Comparison of ENCODE assay signal across 28 mouse cellular contexts in the genomic region with DNA sequence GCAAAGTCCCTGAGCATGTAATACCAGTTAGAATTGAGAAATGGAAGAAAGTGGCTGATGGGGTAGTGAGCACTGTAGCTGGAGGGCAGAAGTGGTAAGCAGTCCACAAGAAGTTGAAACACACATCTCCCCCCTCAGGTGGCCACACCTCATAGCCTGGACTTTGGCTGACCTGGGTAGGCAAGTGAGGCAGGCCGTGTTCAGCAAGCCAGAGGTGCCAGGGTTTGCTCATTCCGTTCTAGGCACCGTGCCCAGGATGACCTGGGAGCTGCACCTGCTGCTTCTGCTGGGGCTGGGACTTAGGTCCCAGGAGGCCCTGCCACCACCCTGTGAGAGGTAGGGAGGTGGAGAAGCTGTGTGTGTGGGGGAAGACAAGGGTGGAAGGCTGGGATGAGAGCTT. TPM values are rescaled to one million over a fixed set of nuclear protein-coding genes. Genes with fewer than 3 reads are reported as not detected.
DNase-seq lines count a peak whose midpoint lies in the region; ATAC-seq and TF ChIP-seq lines count a peak whose summit lies in the region.
"Had no signal": no experiment of that assay in that cellular context is flagged by ENCODE, and none has a peak within 500 bp of the region (broad histone marks: within the 10 kb centered on the region; RNA-seq: fewer than 3 reads in every experiment).

Gene Treh, plus strand, starts transcription at position 229 of the 400 bp plus-strand sequence.

- no peak for TF ChIP-seq CTCF in forebrain, postnatal 0 days (IDR thresholded peaks at IDR 0.05; ENCODE audit: low read depth)
- TF ChIP-seq CTCF in small intestine, adult 2 months (IDR thresholded peaks at IDR 0.05; ENCODE audit: extremely low read depth, insufficient read length, insufficient replicate concordance, low read depth, low read length): no peak

- ATAC-seq in forebrain, embryonic 11.5 days (replicated peaks; ENCODE audit: low FRiP score): no peak
- ATAC-seq in forebrain, postnatal 0 days: no peak
- no peak for ATAC-seq in kidney, embryonic 15.5 days (replicated peaks; ENCODE audit: low FRiP score)
- no peak for ATAC-seq in megakaryocyte, adult 5-6 weeks (ENCODE audit: poor library complexity, severe bottlenecking)

- TF ChIP-seq POLR2A in small intestine, adult 2 months (IDR thresholded peaks at IDR 0.05; ENCODE audit: low read depth, low read length): peak; percentile 76

- H3K27me3 ChIP-seq in forebrain, embryonic 11.5 days (ENCODE audit: control insufficient read depth, insufficient read depth, low read length): no peaks in the 10 kb centered on the region
- H3K27me3 ChIP-seq in forebrain, postnatal 0 days (ENCODE audit: insufficient read depth, low read length): no peaks in the 10 kb centered on the region
- H3K27me3 ChIP-seq in kidney, embryonic 15.5 days: no peaks in the 10 kb centered on the region
- peaks cover 66% of the 10 kb centered on the region for H3K27me3 ChIP-seq in megakaryocyte, embryonic 14.5 days (replicated peaks)
- no peaks in the 10 kb centered on the region for H3K27me3 ChIP-seq in small intestine, adult 2 months (ENCODE audit: control insufficient read depth, insufficient read depth, low read length)
- H3K27me3 ChIP-seq: forebrain, embryonic 12.5 days; hindbrain, embryonic 13.5 days; limb, embryonic 15.5 days; midbrain, embryonic 12.5 days had no signal

- WGBS in forebrain, embryonic 11.5 days: 93% methylated on average over 3 of the region's 3 CpGs
- 80% methylated on average over 3 of the region's 3 CpGs for WGBS in forebrain, postnatal 0 days
- 84% methylated on average over 3 of the region's 3 CpGs for WGBS in kidney, embryonic 15.5 days
- 32% methylated on average over 3 of the region's 3 CpGs for WGBS in small intestine, adult 2 months

- H3K4me2 ChIP-seq in forebrain, embryonic 11.5 days (ENCODE audit: low read depth, low read length, severe bottlenecking): no peak within 1 kb of the TSS
- no peak within 1 kb of the TSS for H3K4me2 ChIP-seq in forebrain, postnatal 0 days (ENCODE audit: low read depth)
- H3K4me2 ChIP-seq in kidney, embryonic 15.5 days: no peak within 1 kb of the TSS
- H3K4me2 ChIP-seq: forebrain, embryonic 12.5 days; hindbrain, embryonic 13.5 days; limb, embryonic 15.5 days; midbrain, embryonic 12.5 days had no signal

- H3K36me3 ChIP-seq in forebrain, embryonic 11.5 days (ENCODE audit: control insufficient read depth, insufficient read depth, low read length): no peaks in the 10 kb centered on the region
- no peaks in the 10 kb centered on the region for H3K36me3 ChIP-seq in forebrain, postnatal 0 days (ENCODE audit: insufficient read depth)
- H3K36me3 ChIP-seq in kidney, embryonic 15.5 days: no peaks in the 10 kb centered on the region
- H3K36me3 ChIP-seq in megakaryocyte, embryonic 14.5 days (replicated peaks; ENCODE audit: low read length): no peaks in the 10 kb centered on the region
- no peaks in the 10 kb centered on the region for H3K36me3 ChIP-seq in small intestine, adult 2 months (ENCODE audit: control insufficient read depth, insufficient read depth, low read length)
- H3K36me3 ChIP-seq: embryonic facial prominence, embryonic 10.5 days; forebrain, embryonic 12.5 days; hindbrain, embryonic 13.5 days; limb, embryonic 15.5 days; midbrain, embryonic 12.5 days had no signal

- no peaks in the 10 kb centered on the region for H3K4me1 ChIP-seq in forebrain, embryonic 11.5 days (replicated peaks; ENCODE audit: control insufficient read depth, insufficient read depth, low read length)
- H3K4me1 ChIP-seq in forebrain, postnatal 0 days (ENCODE audit: insufficient read depth): no peaks in the 10 kb centered on the region
- H3K4me1 ChIP-seq in kidney, embryonic 15.5 days: no peaks in the 10 kb centered on the region
- H3K4me1 ChIP-seq in megakaryocyte, embryonic 14.5 days: peaks cover 14% of the 10 kb centered on the region
- peaks cover 42% of the 10 kb centered on the region; the same call in 1 of the 2 replicates for H3K4me1 ChIP-seq in small intestine, adult 2 months (ENCODE audit: control insufficient read depth, insufficient read depth, insufficient read length, low read length)
- H3K4me1 ChIP-seq: embryonic facial prominence, embryonic 10.5 days; forebrain, embryonic 12.5 days; hindbrain, embryonic 13.5 days; limb, embryonic 15.5 days; midbrain, embryonic 12.5 days had no signal

- no peak within 1 kb of the TSS for H3K27ac ChIP-seq in forebrain, embryonic 11.5 days (ENCODE audit: low read depth, low read length)
- no peak within 1 kb of the TSS for H3K27ac ChIP-seq in forebrain, postnatal 0 days (ENCODE audit: low read depth, low read length)
- no peak within 1 kb of the TSS for H3K27ac ChIP-seq in kidney, embryonic 15.5 days
- peak within 1 kb of the TSS; percentile 95 for H3K27ac ChIP-seq in small intestine, adult 2 months (ENCODE audit: insufficient read depth, low read depth, low read length)
- H3K27ac ChIP-seq: embryonic facial prominence, embryonic 10.5 days; forebrain, embryonic 12.5 days; heart, adult 2 months; hindbrain, embryonic 13.5 days; limb, embryonic 15.5 days; midbrain, embryonic 12.5 days had no signal

- peak; percentile 33 for DNase-seq in forebrain, embryonic 11.5 days (ENCODE audit: low spot score)
- DNase-seq in forebrain, postnatal 0 days: no peak
- DNase-seq in kidney, adult 18-20 months: peak; percentile 85
- no peak for DNase-seq in urinary bladder, postnatal 36 days (ENCODE audit: low spot score in 2 of 2)
- DNase-seq: cerebellum, adult 11-12 months; cerebellum, postnatal 10 days; heart, adult 2 months; heart, postnatal 36 days; left cerebral cortex, postnatal 4 days; lung, adult 18-20 months; lung, postnatal 10 days; right cerebral cortex, postnatal 14 days; thymus, postnatal 14 days had no signal

- H3K9ac ChIP-seq in forebrain, embryonic 11.5 days (ENCODE audit: low read length): no peak within 1 kb of the TSS
- no peak within 1 kb of the TSS for H3K9ac ChIP-seq in forebrain, postnatal 0 days
- no peak within 1 kb of the TSS for H3K9ac ChIP-seq in kidney, embryonic 15.5 days
- H3K9ac ChIP-seq: forebrain, embryonic 12.5 days; hindbrain, embryonic 13.5 days; limb, embryonic 15.5 days; midbrain, embryonic 12.5 days had no signal

- H3K9me3 ChIP-seq in forebrain, embryonic 11.5 days (ENCODE audit: control insufficient read depth, low read length): no peaks in the 10 kb centered on the region
- H3K9me3 ChIP-seq in forebrain, postnatal 0 days (ENCODE audit: low read length): no peaks in the 10 kb centered on the region
- H3K9me3 ChIP-seq in kidney, embryonic 15.5 days (replicated peaks): no peaks in the 10 kb centered on the region
- peaks cover 29% of the 10 kb centered on the region for H3K9me3 ChIP-seq in megakaryocyte, embryonic 14.5 days
- H3K9me3 ChIP-seq: embryonic facial prominence, embryonic 10.5 days; forebrain, embryonic 12.5 days; hindbrain, embryonic 13.5 days; limb, embryonic 15.5 days; midbrain, embryonic 12.5 days had no signal

- H3K4me3 ChIP-seq in forebrain, embryonic 11.5 days (ENCODE audit: low read depth, low read length): no peak within 1 kb of the TSS
- H3K4me3 ChIP-seq in forebrain, postnatal 0 days (ENCODE audit: low read depth, low read length): no peak within 1 kb of the TSS
- no peak within 1 kb of the TSS for H3K4me3 ChIP-seq in kidney, embryonic 15.5 days (replicated peaks)
- H3K4me3 ChIP-seq in megakaryocyte, embryonic 14.5 days (replicated peaks): peak within 1 kb of the TSS; percentile 18
- H3K4me3 ChIP-seq in small intestine, adult 2 months (ENCODE audit: low read depth, low read length): peak within 1 kb of the TSS; percentile 48
- H3K4me3 ChIP-seq: embryonic facial prominence, embryonic 10.5 days; forebrain, embryonic 12.5 days; heart, adult 2 months; hindbrain, embryonic 13.5 days; limb, embryonic 15.5 days; midbrain, embryonic 12.5 days had no signal

RNA-seq across cellular contexts. Expression of gene Treh, which starts in this region (rescaled TPM):
- polyA plus RNA-seq in forebrain, embryonic 11.5 days (2014; fragmentation: Nextera tagmentation; extraction: Ambion mirVana): not detected in 2 replicates
- not detected in 2 replicates for total RNA-seq in forebrain, postnatal 0 days (2014; rRNA removed)
- polyA plus RNA-seq in forebrain, postnatal 0 days (2015; fragmentation: Nextera tagmentation; extraction: Ambion mirVana): not detected in 2 replicates
- polyA plus RNA-seq in kidney, embryonic 15.5 days (2015; fragmentation: Nextera tagmentation; extraction: Ambion mirVana): 0.22 and 0.23 TPM in 2 replicates
- polyA plus RNA-seq in megakaryocyte, embryonic 14.5 days (2012; ENCODE audit: insufficient read depth, low replicate concordance): not detected in 2 replicates
- not detected in 2 replicates for total RNA-seq in megakaryocyte, adult 5-6 weeks (2015)
- not detected in 2 replicates for total RNA-seq in megakaryocyte, adult 5-6 weeks (2017)
- 131 and 183 TPM in 2 replicates for polyA plus RNA-seq in small intestine, adult 2 months (2012; rRNA removed)
- total RNA-seq: adrenal gland, postnatal 4 days; gastrocnemius, adult 8-10 months; heart, adult 2 months; heart, postnatal 36 days; layer of hippocampus, adult 18-20 months; layer of hippocampus, postnatal 14 days; left cerebral cortex, postnatal 4 days had no signal
- polyA plus RNA-seq: embryonic facial prominence, embryonic 10.5 days; forebrain, embryonic 12.5 days; heart, adult 2 months; heart, embryonic 14.5 days; hindbrain, embryonic 13.5 days; limb, embryonic 15.5 days; midbrain, embryonic 12.5 days; stomach, embryonic 14.5 days had no signal

Comparison
In these comparisons a context has a peak if more than half of its experiments do, and no peak if none do; other contexts are left out.
1. RNA of gene Treh (polyA plus RNA-seq): 131 to 183 TPM in small intestine, adult 2 months; 0.22 to 0.23 TPM in kidney, embryonic 15.5 days, not detected in forebrain, embryonic 11.5 days, not detected in forebrain, postnatal 0 days and not detected in megakaryocyte, embryonic 14.5 days; every median in the first group is over 100 times any median in the second.
2. Peak in DNase-seq in forebrain, embryonic 11.5 days; RNA of the gene not detected or under 1 TPM.
3. H3K4me3 ChIP-seq: peak in megakaryocyte, embryonic 14.5 days (single experiment) and small intestine, adult 2 months (single experiment); none in forebrain, embryonic 11.5 days (single experiment), forebrain, postnatal 0 days (single experiment) and kidney, embryonic 15.5 days (single experiment).